15 mouse cellular contexts compared by ENCODE assay signal in the genomic region with DNA sequence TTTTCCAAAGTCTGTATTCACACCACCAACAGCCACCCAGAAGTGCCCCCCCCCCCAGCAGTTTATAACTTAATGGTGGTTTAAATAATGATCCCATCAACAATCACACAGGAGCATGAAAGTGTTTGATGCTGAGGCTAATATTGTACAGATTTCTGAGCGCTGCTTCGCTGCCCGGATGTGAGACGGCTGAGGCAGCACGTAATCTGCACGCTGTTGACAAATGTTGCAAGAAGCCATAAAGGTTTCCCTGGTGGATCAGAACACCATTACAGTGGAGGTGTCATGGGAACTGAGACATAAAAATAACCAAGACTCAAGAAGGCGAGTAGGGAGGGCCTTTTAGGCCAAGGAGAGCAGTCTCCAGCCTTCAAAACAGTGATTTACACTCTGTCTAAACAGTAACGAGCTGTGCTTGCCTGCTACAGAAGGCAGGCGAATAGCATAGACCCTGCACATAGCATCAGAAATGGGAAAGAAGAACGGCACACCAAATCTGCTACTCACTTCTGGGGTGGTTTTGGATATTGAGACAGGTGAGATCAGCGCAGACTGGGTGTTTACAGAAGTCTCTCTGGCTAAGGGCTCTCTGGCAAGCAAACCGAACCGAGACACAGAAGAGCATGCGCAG.
DNase-seq lines count a peak whose midpoint lies in the region; ATAC-seq and TF ChIP-seq lines count a peak whose summit lies in the region.
"Had no signal": no experiment of that assay in that cellular context is flagged by ENCODE, and none has a peak within 500 bp of the region (broad histone marks: within the 10 kb centered on the region; RNA-seq: fewer than 3 reads in every experiment).

No protein-coding gene starts in this region.

- no peak for TF ChIP-seq CTCF in gastrocnemius, adult 2 months (IDR thresholded peaks at IDR 0.05)
- no peak for TF ChIP-seq CTCF in layer of hippocampus, adult 2 months (conservative IDR thresholded peaks at IDR 0.05)
- TF ChIP-seq CTCF in brain, embryonic 14.5 days (IDR thresholded peaks at IDR 0.05; ENCODE audit: borderline replicate concordance, extremely low read depth, insufficient read depth, insufficient read length), result no peak

- no peak overlapping the region for H3K9ac ChIP-seq in limb, embryonic 13.5 days
- H3K9ac ChIP-seq: forebrain, postnatal 0 days; liver, embryonic 13.5 days had no signal

- TF ChIP-seq POLR2A in brain, embryonic 14.5 days (IDR thresholded peaks at IDR 0.05; ENCODE audit: borderline replicate concordance, extremely low read depth, insufficient read depth, insufficient read length, poor library complexity, severe bottlenecking), result no peak

- H3K9me3 ChIP-seq in limb, embryonic 13.5 days, result no peaks in the 10 kb centered on the region
- H3K9me3 ChIP-seq: liver, embryonic 13.5 days had no signal

- peak overlapping the region; percentile 34 for H3K4me3 ChIP-seq in gastrocnemius, adult 2 months
- peak overlapping the region; percentile 4; the same call in 1 of the 2 replicates for H3K4me3 ChIP-seq in layer of hippocampus, adult 2 months
- H3K4me3 ChIP-seq in limb, embryonic 13.5 days, result no peak overlapping the region
- H3K4me3 ChIP-seq: liver, embryonic 13.5 days had no signal

- no peaks in the 10 kb centered on the region for H3K36me3 ChIP-seq in limb, embryonic 13.5 days
- H3K36me3 ChIP-seq: liver, embryonic 13.5 days had no signal

- H3K27ac ChIP-seq in gastrocnemius, adult 2 months, result peak overlapping the region; percentile 24; the same call in 1 of the 2 replicates
- no peak overlapping the region for H3K27ac ChIP-seq in layer of hippocampus, adult 2 months
- no peak overlapping the region for H3K27ac ChIP-seq in limb, embryonic 13.5 days
- H3K27ac ChIP-seq: liver, embryonic 13.5 days had no signal

- DNase-seq in gastrocnemius, adult 2 months, result no peak
- DNase-seq in gastrocnemius, postnatal 4 days (ENCODE audit: low spot score in 2 of 2), result no peak
- no peak for DNase-seq in layer of hippocampus, adult 2 months (ENCODE audit: low spot score in 2 of 2)
- no peak for DNase-seq in layer of hippocampus, postnatal 36 days
- DNase-seq in brain, embryonic 14.5 days (ENCODE audit: low read depth), result peak; percentile 23
- DNase-seq in testis, postnatal 10 days (ENCODE audit: low spot score), result no peak
- no peak for DNase-seq in MN1 (ENCODE audit: low spot score)
- DNase-seq: cerebellum, adult 2 months; embryo, embryonic 11 days; forebrain, postnatal 0 days; liver, embryonic 13.5 days; lung, postnatal 4 days; spleen, adult 18-20 months had no signal

- 40% methylated on average over 14 of the region's 14 CpGs for WGBS in limb, embryonic 13.5 days

- H3K27me3 ChIP-seq in limb, embryonic 13.5 days, result no peaks in the 10 kb centered on the region
- H3K27me3 ChIP-seq: liver, embryonic 13.5 days had no signal

- peak overlapping the region; percentile 23; the same call in 1 of the 2 replicates for H3K4me2 ChIP-seq in limb, embryonic 13.5 days (replicated peaks)
- H3K4me2 ChIP-seq: liver, embryonic 13.5 days had no signal

- intact Hi-C loops in gastrocnemius, adult 2 months (cut with DNase I), result no loop called here

- peaks cover 12% of the 10 kb centered on the region; the same call in 1 of the 2 replicates for H3K4me1 ChIP-seq in limb, embryonic 13.5 days
- H3K4me1 ChIP-seq: liver, embryonic 13.5 days had no signal

- ATAC-seq in limb, embryonic 13.5 days (ENCODE audit: low FRiP score, low read depth), result no peak
- ATAC-seq: intestine, postnatal 0 days had no signal
